Mouse (Mus musculus) heart, postnatal 10 days (tissue): ENCODE measurements around the gene Gjc2. TPM values are rescaled to one million over a fixed set of nuclear protein-coding genes. Genes with fewer than 3 reads are reported as not detected.

Source experiments
- DNase-seq, 2 experiments: peaks; one replicate each; pipeline ENCODE4 v3.0.0; 2021
- intact Hi-C: fragments of 180-260 bp; cut with DNase I; formaldehyde crosslinking; loops from one replicate; pipeline ENCODE4 v1.15.1; 2025
- total RNA-seq, 2 experiments: library from RNA; stranded (reverse); gene quantifications; 2 replicates each; pipeline ENCODE4 v1.2.3; 2021

The Gjc2 gene
- total RNA-seq, 2 experiments from 2014 or later = 1.7 to 1.8 TPM

- intact Hi-C loops = loop anchor here (5.0 to 10.0 kb wide), 2 partner anchors 39 to 791 kb away; partner anchors contain the start of gene Mrpl55
- peak; percentile 96 to 99 for DNase-seq
Observed at GRCm38 (mm10) chr11:59163255-59164236, 19.5 kb downstream of the Gjc2 start, which contains the start of gene Iba57. TSS of gene Iba57 (minus strand) at chr11:59163739.

DNA sequence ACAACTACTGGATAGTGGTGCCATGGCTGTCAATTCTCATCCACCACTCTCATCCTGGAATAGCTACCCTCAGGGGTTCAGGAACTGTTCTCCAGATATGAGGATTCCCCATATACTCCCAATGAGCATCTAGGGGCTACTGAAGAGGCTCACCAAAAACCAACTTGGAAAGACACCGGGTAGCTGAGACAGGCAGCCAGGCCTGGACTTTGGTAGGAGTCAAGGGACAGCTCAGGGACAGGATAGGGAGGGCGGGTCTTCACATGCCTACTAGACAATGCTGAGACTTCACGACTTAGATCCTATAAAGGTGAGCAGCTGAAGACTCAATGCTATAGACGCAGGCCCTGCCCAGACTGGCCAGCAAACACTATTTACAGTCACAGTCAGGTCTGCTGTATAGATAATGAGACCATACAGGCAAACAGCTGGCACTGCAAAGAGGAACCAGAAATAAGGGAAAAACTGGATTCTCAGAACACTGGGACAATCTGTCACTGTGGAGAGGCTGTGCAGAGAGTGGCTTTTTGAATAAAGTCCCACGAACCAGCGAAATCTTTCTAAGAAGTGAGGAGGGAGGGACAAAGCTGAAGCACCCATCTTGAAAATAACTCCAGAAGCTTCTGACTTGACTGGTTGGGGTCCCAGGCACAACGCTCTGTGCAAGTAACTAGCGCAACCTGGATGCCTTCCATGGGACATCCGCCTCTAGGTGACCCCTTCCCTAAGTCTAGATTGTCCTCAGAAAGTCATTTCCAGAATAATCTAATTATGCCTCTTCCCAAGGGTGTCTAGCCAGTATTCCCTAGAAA is 20.4 kb downstream of the Gjc2 start:
- intact Hi-C loops = loop anchor here (5.0 to 10.0 kb wide), 2 partner anchors 40 to 792 kb away; partner anchors contain the start of gene Mrpl55
- no peak for DNase-seq

DNA sequence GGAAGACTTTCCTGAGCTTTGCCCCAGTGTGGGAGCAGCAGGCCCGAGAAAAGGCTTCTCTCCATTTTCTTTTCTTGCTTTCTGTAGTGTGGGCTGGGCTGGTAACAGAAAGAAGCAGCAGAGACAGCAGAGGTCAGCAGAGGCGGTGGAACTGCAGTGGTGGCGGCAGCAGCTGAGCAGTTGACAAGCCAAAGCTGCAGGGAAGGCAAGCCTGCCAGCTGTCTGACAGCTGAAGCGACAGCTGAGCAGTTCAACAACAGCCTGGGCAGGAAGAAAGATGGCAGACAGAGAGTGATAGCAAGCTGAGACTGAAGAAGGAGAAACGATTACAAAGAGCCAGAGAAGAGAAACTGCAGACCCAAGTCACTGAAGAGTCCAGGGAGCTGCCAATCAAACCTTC is 21.6 kb downstream of the Gjc2 start:
- peak; percentile 76 to 81 for DNase-seq
- intact Hi-C loops = loop anchor here (1.0 to 10.0 kb wide), 3 partner anchors 22 to 793 kb away; partner anchors contain the start of genes Gjc2 and Mrpl55

- intact Hi-C loops = no loop called here
- DNase-seq = no peak
Observed at GRCm38 (mm10) chr11:59159558-59159957, 23.5 kb downstream of the Gjc2 start.

DNA sequence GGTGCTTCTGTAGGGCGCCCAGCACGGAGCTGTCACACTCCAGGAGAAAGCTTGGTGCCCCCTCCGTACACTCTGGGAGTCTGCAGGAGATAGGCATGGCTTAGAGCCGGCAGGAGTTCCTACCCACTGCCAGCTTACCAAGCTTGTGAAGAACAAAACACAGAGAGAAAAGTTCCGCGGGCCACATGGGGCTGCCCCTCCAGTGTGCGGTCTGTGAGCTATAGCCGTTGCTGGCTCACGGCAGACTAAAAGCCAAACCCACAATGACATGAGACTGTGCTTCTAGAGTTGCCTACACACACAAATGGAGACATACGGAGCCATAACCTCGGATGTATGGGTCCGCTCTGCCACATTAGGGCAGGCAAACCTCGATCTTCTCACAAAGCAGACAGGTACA is 23.9 kb downstream of the Gjc2 start:
- no peak for DNase-seq
- intact Hi-C loops = no loop called here

DNA sequence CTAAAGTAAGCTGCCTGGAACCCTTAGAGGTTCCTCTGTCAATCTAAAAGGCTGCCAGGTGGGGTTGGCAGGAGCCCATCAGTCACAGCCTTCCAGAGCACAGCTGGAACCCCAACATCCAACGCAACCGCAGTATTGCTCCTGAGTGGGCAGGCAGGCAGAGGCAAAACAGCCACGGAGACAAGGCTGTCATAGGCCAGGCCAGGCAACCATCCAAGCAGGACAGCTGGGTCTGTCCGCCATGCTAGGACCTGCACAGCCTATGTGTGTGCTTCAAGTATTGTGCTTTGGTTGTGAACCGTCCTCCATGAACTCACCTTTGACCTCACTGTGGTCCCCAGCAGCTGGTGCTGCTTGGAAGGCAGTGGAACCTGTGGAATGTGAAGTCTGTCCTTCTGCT is 27.1 kb downstream of the Gjc2 start:
- intact Hi-C loops = no loop called here
- no peak for DNase-seq

DNA sequence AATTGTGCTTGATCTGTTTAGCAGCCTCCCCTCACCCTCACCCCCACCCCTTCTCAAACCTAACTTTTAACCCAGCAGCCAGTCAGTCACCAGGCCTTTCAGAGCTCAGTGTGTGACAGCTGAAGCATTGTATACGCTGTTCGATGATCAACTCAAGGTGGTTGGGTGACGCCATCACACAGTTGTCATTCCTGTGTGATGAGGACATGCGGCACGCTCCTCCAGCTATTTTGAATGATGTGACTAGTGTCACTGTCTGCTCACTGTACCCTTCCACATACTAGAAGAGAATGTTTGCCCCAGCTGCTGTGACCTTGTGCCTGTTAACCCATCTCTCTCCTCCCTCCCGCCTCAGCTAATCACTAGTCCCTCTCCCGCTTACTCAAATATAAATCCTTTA is 28.8 kb downstream of the Gjc2 start:
- DNase-seq = peak in 1 of 2 experiments; percentile 40
- intact Hi-C loops = no loop called here

GRCm38 (mm10) chr11:59151729-59152128 is 31.3 kb downstream of the Gjc2 start:
- intact Hi-C loops = no loop called here
- DNase-seq = no peak

DNA sequence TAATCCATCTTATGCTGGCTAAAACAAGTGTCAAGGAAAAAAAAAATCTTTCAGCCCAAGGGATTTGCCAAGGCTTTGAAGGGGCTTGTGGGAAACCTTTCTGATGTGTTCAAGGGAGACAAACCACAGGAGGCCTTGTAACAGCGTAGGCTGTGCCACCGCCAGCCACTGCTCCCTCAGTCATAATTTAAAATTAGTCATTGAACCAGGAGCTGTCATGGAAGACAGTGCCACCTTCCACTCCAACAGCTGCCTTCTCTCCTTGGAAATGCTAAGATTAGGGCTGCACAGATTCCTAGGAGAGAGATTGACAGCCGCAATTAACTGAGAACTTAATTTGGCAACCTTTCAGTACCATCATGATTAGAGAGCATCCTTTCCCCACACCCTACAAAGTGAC is 33.7 kb downstream of the Gjc2 start:
- intact Hi-C loops = no loop called here
- DNase-seq = no peak

DNA sequence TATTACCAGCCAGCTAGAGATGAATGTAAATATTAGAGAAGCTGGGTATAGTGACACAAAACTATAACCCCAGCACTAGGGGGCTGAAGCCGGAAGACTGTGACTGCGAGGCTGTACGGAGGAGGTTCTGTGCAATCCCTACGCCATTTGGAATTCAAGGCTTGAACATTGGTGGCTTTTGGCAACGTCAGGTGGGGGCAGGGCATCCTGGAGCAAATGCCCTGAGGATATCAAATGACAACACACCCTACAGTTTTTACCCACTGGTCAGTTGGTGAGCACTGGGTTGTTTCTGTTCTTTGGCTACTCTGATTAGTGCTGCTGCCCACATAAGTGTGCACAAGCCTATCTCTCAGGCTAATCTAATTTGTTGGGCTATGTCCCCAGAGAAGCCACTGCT is 40.1 kb downstream of the Gjc2 start:
- intact Hi-C loops = no loop called here
- no peak for DNase-seq

DNA sequence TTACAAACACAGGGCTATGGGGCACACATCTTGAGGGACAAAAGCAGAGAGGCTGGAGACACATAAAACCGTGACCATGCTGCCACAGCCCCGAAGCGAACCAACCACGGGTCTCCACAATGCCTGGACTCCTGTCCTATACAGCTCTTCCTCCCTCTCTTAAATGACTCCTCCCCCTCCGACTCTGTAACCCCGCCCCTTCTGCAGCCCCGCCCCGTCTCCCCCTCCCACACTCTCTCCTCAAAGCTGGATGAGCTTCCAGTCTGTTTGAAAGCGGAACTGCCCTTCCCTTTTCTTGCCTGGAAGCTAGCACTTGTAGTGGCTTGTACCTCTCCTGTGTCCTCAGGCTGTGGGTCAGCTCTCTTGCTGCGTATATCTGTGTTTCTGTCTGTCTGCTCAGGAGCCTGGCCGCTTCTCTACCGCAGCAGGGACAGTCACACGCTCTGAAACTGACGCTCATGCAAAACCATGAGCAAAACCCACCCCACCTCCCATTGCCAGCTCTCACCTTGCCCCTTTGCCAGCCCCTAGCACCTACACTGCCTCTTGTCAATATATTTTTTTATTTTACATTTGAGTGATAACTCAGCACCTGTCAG is 41.1 kb downstream of the Gjc2 start:
- intact Hi-C loops = no loop called here
- DNase-seq = no peak

GRCm38 (mm10) chr11:59138537-59139486 is 44.2 kb downstream of the Gjc2 start:
- DNase-seq = peak; percentile 66 to 71
- intact Hi-C loops = no loop called here

DNA sequence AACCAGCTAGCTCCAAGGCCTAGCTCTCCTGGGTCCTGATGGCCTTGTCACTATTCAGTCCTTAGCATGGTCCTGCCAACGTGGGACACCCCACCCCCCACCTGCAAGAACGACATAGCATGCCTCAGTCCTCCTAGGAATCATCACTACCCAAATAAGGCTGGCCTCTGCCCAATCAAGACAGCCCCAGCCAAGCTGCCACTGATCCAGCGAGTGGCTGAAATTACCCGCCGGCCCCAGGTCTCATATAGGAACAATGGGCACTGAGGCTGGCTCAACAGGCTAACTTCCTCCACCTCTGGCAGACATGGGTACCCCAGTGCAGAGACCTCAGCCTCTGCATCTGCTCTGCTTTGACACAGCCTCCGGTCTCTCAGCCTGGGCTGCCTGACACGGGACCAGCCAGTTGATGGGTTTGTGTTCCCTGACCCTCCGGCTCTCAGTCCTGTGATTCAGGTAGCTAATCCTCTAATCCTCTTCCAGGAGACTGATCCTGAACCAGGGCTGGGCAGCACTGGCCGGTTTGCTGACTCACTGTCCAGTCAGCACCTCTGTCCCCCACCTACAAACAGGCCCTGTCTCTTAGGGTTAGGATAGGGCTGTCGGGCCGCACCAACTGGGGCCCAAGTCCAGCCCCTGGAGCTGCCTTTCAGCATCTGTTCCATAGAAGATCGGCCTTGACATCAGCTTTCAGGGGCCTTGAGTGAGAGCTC is 45.9 kb downstream of the Gjc2 start:
- intact Hi-C loops = no loop called here
- peak in 1 of 2 experiments; percentile 43 for DNase-seq

GRCm38 (mm10) chr11:59135904-59136452 is 47.0 kb downstream of the Gjc2 start, which contains the start of gene Obscn:
TSS of gene Obscn (minus strand) at chr11:59136402.
- intact Hi-C loops = no loop called here
- DNase-seq = peak in 1 of 2 experiments; percentile 47

DNA sequence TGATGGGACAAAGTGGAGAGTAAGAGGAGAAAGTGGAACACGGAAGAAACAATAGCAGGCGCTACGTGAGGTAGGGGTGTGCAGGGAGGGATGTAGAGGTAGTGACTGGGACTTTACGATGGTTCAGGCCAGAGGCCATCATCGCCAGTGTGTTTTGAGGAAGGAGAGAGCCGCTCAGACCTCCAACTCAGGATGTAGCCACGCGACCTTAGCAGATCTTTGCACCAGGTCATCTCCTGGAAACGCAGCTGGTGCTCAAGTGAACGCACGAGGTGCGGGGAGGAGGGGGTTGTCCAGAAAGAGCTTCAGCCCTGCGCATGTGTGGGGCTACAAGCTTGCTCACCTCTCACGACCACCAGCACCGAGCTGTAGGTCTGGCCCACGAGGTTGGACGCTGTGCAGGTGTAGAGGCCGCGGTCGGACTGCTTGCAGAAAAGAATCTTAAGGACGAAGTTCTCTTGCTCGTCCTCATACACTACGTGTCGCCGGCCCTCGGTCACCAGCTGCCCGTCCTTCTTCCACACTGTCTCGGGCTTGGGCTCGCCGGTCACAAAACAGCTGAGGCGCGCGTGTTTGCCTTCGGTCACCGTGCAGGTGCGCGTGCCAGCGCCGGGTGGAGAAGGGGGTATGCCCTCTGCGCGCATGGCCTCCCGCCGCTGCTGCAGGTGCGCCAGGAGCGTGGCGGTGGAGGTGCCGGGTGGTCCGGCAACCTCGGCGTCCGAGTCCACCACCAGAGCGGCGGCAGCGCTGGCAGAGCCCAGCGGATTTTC is 47.8 kb downstream of the Gjc2 start:
- intact Hi-C loops = no loop called here
- DNase-seq = no peak

GRCm38 (mm10) chr11:59134373-59134997 is 48.5 kb downstream of the Gjc2 start:
- intact Hi-C loops = no loop called here
- DNase-seq = peak in 1 of 2 experiments; percentile 50

GRCm38 (mm10) chr11:59132065-59132464 is 50.9 kb downstream of the Gjc2 start:
- DNase-seq = no peak
- intact Hi-C loops = no loop called here
